Mouse (Mus musculus): ENCODE data around the gene Cbr2.
"Not testable (repeated sequence)": the region's sequence is repeated elsewhere in the genome, so short reads cannot be mapped to it uniquely, and the experiment has no call there.

DNA sequence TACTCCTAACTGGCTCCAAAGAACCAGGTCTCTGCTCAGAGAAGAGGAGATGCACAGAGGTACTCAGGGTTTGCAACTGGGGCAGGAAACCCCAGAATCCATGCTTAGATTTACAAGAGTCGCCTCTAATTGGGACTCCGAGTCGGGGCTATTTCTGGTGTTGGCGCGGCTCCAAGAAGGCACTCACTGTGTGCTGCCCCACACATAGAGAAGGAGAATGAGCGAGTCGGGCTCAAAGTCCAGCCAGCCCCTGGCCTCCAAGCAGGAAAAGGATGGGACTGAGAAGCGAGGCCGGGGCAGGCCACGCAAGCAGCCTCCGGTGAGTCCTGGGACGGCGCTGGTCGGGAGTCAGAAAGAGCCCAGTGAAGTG, 30.7 kb upstream of the Cbr2 start, which contains the start of gene Hmga1b:
- TF ChIP-seq CTCF (IDR thresholded peaks at IDR 0.05; ENCODE audit: low read depth, low read length); POLR2A (IDR thresholded peaks at IDR 0.05; ENCODE audit: insufficient read depth, low read length): not testable (repeated sequence)
